Mouse (Mus musculus) limb, embryonic 14.5 days (tissue): ENCODE measurements at regions not wholly inside any gene's neighbourhood (a gene's known extent, or its start where the extent isn't known, plus 50 kb on each side); places are given as distances from the start of the nearest gene placed in this dataset.

Experiments used
- ATAC-seq: fragments of 200-750 bp; cut with Nextera tagmentation; 2 replicates; pipeline ENCODE4 v1.8.0; 2017; ENCODE audit warnings: low read depth, moderate number of reproducible peaks, moderate TSS enrichment; ENCODE audit not compliant: low FRiP score
- DNase-seq: peaks from one replicate; pipeline ENCODE4 v3.0.0-alpha.2; 2015; ENCODE audit warnings: low spot score
- H3K27ac ChIP-seq: fragments of 300-500 bp; sonication (generic); replicated peaks from 2 replicates; pipeline ENCODE4 v1.5.1; 2014; ENCODE audit warnings: low read depth, mild to moderate bottlenecking, low read length, moderate library complexity, mixed read lengths
- H3K27me3 ChIP-seq: fragments of 300-500 bp; sonication (generic); 2 replicates; pipeline ENCODE4 v1.6.1; 2014; ENCODE audit warnings: low read length, mixed read lengths; ENCODE audit not compliant: control insufficient read depth, insufficient read depth
- H3K36me3 ChIP-seq: fragments of 300-500 bp; sonication (generic); 2 replicates; pipeline ENCODE4 v1.6.1; 2014; ENCODE audit warnings: mild to moderate bottlenecking, low read length, moderate library complexity, mixed read lengths; ENCODE audit not compliant: control insufficient read depth, insufficient read depth
- H3K4me1 ChIP-seq: fragments of 300-500 bp; sonication (generic); 2 replicates; pipeline ENCODE4 v1.6.1; 2014; ENCODE audit warnings: antibody characterized with exemption, low read length, mixed read lengths; ENCODE audit not compliant: control insufficient read depth, insufficient read depth
- H3K4me2 ChIP-seq: fragments of 300-500 bp; sonication (generic); replicated peaks from 2 replicates; pipeline ENCODE4 v1.6.1; 2014; ENCODE audit warnings: low read depth, mild to moderate bottlenecking, low read length, moderate library complexity; ENCODE audit not compliant: severe bottlenecking
- H3K4me3 ChIP-seq: fragments of 300-500 bp; sonication (generic); replicated peaks from 2 replicates; pipeline ENCODE4 v1.5.1; 2014; ENCODE audit warnings: low read length
- H3K9ac ChIP-seq: fragments of 300-500 bp; sonication (generic); 2 replicates; pipeline ENCODE4 v1.6.1; 2014; ENCODE audit warnings: mild to moderate bottlenecking, low read depth, low read length, moderate library complexity; ENCODE audit not compliant: severe bottlenecking
- H3K9me3 ChIP-seq: fragments of 300-500 bp; sonication (generic); 2 replicates; pipeline ENCODE4 v1.6.1; 2016; ENCODE audit warnings: low read length; ENCODE audit not compliant: control insufficient read depth
- POLR2A ChIP-seq: fragments of 200-500 bp; IDR thresholded peaks from 2 replicates; pipeline ENCODE4 v1.8.0; 2012; ENCODE audit warnings: inconsistent platforms, mild to moderate bottlenecking, moderate library complexity, borderline replicate concordance; ENCODE audit not compliant: insufficient read depth, insufficient read length; ENCODE audit errors: extremely low read depth
- WGBS: fragments of 180-500 bp; shearing (Covaris S2); extraction: QIAGEN DNeasy Blood & Tissue Kit; methylation state at CpG from one replicate; pipeline ENCODE4 v1.1.7; 2014; 5-methylcytosine and 5-hydroxymethylcytosine counted together

- no peak overlapping the region for H3K4me3 ChIP-seq
Observed at GRCm38 (mm10) chr19:37492572-37492971, 57.6 kb upstream of the Exoc6 start.

GRCm38 (mm10) chr19:37493378-37493777 is 56.8 kb upstream of the Exoc6 start:
- Histone ChIP-seq H3K4me1 (no peaks in the 10 kb centered on the region), H3K27me3 (no peaks in the 10 kb centered on the region), H3K9ac (no peak overlapping the region), H3K9me3 (no peaks in the 10 kb centered on the region), H3K27ac (no peak overlapping the region), H3K4me3 (no peak overlapping the region), H3K4me2 (no peak overlapping the region), H3K36me3 (no peaks in the 10 kb centered on the region)
- ATAC-seq, result no peak
- 44% methylated on average over 9 of the region's 9 CpGs for WGBS
- TF ChIP-seq POLR2A, result no peak
- no peak for DNase-seq

More at GRCm38 (mm10) chr19:37492572-37492971, 57.6 kb upstream of the Exoc6 start:
- TF ChIP-seq POLR2A, result no peak
- no peak overlapping the region for H3K27ac ChIP-seq
- no peaks in the 10 kb centered on the region for H3K36me3 ChIP-seq
- DNase-seq (peak; percentile 15), ATAC-seq (no peak)
- no peaks in the 10 kb centered on the region for H3K27me3 ChIP-seq
- H3K4me1 ChIP-seq, result no peaks in the 10 kb centered on the region
- no peak overlapping the region for H3K9ac ChIP-seq
- WGBS, result 51% methylated on average over 2 of the region's 2 CpGs
- no peaks in the 10 kb centered on the region for H3K9me3 ChIP-seq
- no peak overlapping the region for H3K4me2 ChIP-seq

DNA sequence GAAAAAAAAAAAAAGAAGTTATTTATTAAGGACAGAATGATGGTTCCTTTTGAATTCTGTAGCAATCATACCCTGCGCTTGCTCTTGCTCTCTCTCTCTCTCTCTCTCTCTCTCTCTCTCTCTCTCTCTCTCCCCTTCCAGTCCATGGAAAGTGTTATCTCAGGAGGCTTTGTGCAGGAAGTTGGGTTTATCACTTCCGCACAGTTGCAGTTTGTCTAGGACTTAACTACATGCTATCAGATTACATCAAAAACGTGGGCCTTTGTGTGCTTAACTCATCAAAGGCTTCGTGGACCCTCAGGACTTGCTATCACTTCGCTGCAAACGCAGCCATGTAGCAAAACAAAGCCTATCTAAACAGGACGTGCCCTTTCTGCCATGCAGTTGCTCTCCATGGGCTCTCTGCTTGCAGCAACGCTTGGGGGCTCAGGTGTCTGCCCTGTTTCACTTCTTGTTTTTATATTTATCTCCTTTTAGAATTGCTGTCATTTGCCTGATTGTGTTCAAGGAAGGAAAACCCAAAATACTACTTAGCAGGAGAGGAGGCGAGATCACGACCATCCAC is 56.2 kb upstream of the Exoc6 start:
- H3K27me3 ChIP-seq, result no peaks in the 10 kb centered on the region
- H3K9ac ChIP-seq, result no peak overlapping the region
- no peaks in the 10 kb centered on the region for H3K4me1 ChIP-seq
- no peak for TF ChIP-seq POLR2A
- no peaks in the 10 kb centered on the region for H3K9me3 ChIP-seq
- WGBS, result 39% methylated on average over 10 of the region's 10 CpGs
- H3K27ac ChIP-seq, result no peak overlapping the region
- DNase-seq (no peak), ATAC-seq (no peak)
- H3K36me3 ChIP-seq, result no peaks in the 10 kb centered on the region
- no peak overlapping the region for H3K4me2 ChIP-seq
- H3K4me3 ChIP-seq, result no peak overlapping the region

- no peak overlapping the region for H3K9ac ChIP-seq
- H3K27ac ChIP-seq, result no peak overlapping the region
- H3K4me3 ChIP-seq, result no peak overlapping the region
- ATAC-seq, result no peak
- no peak overlapping the region for H3K4me2 ChIP-seq
- DNase-seq, result no peak
- TF ChIP-seq POLR2A, result no peak
- no peaks in the 10 kb centered on the region for H3K4me1 ChIP-seq
- no peaks in the 10 kb centered on the region for H3K36me3 ChIP-seq
- no peaks in the 10 kb centered on the region for H3K27me3 ChIP-seq
- H3K9me3 ChIP-seq, result no peaks in the 10 kb centered on the region
- WGBS, result 77% methylated on average over 4 of the region's 4 CpGs
Observed at GRCm38 (mm10) chr19:37494806-37495205, 55.4 kb upstream of the Exoc6 start.

DNA sequence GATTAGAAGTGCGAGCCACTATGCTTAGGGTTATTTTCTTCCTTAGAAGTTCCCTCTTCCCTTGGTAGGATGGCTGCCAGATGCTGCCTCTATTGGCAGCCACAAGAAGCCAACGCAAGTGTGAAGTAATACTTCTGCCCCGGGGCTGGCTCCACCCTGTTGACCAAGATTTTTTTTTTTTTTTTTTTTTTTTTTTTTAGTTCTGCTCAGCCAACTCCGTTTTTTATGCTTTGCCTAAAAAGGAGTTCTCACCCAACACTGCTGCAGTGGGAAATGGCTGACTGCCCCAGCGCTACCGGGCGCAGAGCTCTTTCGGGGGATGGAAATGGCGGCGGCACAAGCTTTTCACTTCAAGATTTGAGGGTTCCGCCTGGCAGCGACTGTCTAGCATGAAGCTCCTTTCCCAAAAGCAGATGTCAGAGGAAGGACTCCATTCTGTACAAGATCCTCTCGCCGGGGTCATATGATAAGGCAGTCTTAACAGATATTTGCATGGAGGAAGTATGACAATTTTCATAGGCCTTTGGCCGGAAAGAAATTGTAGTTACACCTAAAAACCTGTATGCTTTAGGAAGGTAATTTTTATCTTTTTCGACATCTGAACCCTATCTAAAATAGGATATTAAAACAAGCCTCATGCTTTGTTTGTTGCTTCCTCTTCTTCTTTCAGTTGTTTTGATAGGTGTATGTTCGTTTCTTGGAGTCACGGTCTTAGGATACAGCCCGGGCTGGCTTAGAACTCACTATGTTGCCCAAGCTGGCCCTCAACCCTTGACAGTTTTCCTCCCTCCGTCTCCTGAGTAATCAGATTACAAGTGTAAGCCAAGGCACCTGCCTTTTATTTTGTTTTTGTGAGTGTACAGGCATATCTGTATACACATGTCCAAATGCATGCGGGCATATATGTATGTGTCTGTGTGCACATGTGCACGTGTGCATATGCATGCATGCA is 54.6 kb upstream of the Exoc6 start:
- 84% methylated on average over 22 of the region's 22 CpGs for WGBS
- H3K4me1 ChIP-seq, result no peaks in the 10 kb centered on the region
- no peak for ATAC-seq
- no peak overlapping the region for H3K27ac ChIP-seq
- TF ChIP-seq POLR2A, result no peak
- no peak overlapping the region for H3K9ac ChIP-seq
- no peaks in the 10 kb centered on the region for H3K27me3 ChIP-seq
- no peak for DNase-seq
- no peaks in the 10 kb centered on the region for H3K36me3 ChIP-seq
- H3K4me3 ChIP-seq, result no peak overlapping the region
- no peak overlapping the region for H3K4me2 ChIP-seq
- no peaks in the 10 kb centered on the region for H3K9me3 ChIP-seq
